Mouse (Mus musculus): ENCODE results near the gene Nars2. TPM values are rescaled to one million over a fixed set of nuclear protein-coding genes. Genes with fewer than 3 reads are reported as not detected.

Nars2 gene
- polyA plus RNA-seq (2017; shearing (Covaris generic)), result 42.8 TPM

DNA sequence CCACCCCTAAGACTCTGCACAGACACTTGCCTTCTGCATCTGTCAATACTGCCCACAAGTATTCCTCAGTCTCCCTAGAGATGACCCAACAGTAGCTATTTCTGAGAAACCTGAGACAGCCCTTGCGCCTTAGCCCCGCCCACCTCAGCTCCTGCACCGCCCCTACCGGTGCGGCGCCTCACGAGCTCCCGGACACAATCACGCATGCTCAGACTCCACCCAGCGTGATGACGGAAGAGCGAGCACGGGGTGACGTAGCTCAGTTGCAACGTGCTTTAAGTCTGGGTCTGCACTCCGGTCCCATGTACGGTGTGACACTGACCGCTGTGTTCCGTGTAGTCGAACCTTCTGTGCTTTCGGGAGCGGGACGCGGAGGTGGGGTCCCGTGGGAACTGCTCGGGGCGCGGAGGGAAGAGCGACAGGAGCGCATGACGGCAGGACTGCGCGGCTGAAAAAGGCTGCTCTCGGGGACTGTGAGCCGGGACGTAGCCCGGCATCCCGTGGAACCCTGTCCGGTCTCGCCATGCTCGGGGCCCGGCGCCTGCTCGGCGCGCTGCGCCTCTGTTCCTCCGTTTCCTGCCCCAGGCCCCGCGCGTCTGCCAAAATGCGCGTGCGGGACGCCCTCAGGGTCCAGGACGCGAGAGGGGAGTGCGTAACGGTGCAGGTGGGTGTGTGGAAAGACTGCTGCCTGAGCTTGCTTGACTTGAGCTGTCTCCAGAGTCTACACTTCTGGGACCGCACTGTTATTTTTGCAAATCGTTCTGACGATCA lies at the start of gene Nars2:
TSS of gene Nars2 (plus strand) at position 225 of the 771 bp plus-strand sequence.

DNA sequence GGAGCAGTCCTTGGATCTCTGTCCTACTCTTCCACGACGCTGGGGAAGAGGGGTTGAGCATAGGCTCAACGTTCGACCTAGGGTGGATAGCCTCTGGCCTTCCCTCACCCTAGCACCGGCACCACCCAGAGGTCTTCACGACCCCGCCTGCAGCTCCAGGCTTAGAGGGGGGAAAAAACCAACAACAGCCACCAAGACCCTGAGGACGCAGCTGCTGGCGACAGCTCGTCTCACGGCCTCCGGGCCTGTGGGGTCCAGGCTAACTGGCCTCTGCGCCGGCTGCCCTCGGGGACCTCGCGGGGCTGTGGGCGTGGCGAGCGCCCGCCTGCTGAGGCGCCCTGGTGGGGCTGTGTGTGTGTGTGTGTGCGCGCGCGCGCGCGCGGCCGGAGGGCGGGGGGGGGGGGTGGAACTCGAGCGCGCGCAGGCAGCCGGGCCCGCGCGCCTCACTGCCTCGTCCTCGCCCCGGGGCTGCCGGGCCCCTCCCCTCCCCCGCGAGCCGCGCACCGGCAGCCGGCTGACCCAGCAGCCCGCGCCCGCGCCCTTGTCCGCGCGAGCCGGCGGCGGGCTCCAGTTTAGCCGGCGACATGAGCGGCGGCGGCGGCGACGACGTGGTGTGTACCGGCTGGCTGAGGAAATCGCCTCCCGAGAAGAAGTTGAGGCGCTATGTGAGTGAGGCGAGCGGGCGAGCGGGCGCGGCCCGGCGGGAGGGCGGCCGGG lies 130.1 kb downstream of the Nars2 start, which contains the start of gene Gab2:
TSS of gene Gab2 (plus strand) at position 345 of the 717 bp plus-strand sequence.

Other genes starting within 250 kb of the Nars2 start
- not detected for gene Gab2, start 130.1 kb downstream of the Nars2 start, polyA plus RNA-seq (2017; shearing (Covaris generic))

Measured in naive thymus-derived CD4-positive, alpha-beta T cell, adult 5 months (primary cell).